Mouse (Mus musculus) liver, adult 2 months (tissue): ENCODE results near the gene Hlx.

Source experiments
- CTCF ChIP-seq: fragments of 200-500 bp; IDR thresholded peaks from 2 replicates; pipeline ENCODE4 v1.5.1; 2011; ENCODE audit warnings: low read depth, low read length, control low read depth
- POLR2A ChIP-seq: fragments of 200-500 bp; IDR thresholded peaks from 2 replicates; pipeline ENCODE4 v1.6.1; 2011; ENCODE audit warnings: low read length, control low read depth; ENCODE audit not compliant: insufficient read depth; ENCODE audit errors: extremely low read depth

GRCm38 (mm10) chr1:184782161-184782513, 49.7 kb upstream of the Hlx start:
- TF ChIP-seq CTCF (no peak), POLR2A (no peak)
